Mouse (Mus musculus) E14TG2a.4 (cell line): ENCODE measurements at regions not wholly inside any gene's neighbourhood (a gene's known extent, or its start where the extent isn't known, plus 50 kb on each side); places are given as distances from the start of the nearest gene placed in this dataset.

Source experiments
- CTCF ChIP-seq: conservative IDR thresholded peaks from 2 replicates; pipeline ENCODE4 v1.5.1; 2014; ENCODE audit warnings: low read length
- NANOG ChIP-seq: IDR thresholded peaks from 2 replicates; pipeline ENCODE4 v1.6.1; 2014; ENCODE audit warnings: borderline replicate concordance, low read length, mixed read lengths
- POU5F1 ChIP-seq: IDR thresholded peaks from 2 replicates; pipeline ENCODE4 v1.6.1; 2014; ENCODE audit warnings: low read length, borderline replicate concordance

GRCm38 (mm10) chr16:95918651-95919425 lies 71.9 kb downstream of the Psmg1 start:
- TF ChIP-seq CTCF: no peak
- TF ChIP-seq NANOG: no peak
- TF ChIP-seq POU5F1: no peak
